In the genomic region with DNA sequence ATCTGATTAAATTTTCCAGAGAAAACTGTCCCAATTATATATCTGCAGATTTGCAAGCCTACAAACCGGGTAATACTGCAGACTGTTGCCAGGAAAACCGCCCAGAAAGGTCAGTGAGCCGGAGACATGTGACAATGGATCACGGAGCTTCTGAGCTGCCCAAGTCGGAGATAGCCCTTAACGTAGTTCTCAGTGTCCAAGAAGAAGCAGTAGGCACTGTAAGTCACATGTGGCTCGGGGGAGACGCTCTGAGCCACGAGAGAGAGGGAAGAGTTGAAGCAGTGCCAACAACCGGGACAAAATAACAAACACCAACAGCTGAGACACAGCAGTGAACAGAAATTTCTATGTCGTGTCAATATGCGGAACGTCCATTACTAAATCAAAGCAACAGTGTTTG, we compare ENCODE assay signal across 11 mouse cellular contexts.
DNase-seq lines count a peak whose midpoint lies in the region; ATAC-seq lines count a peak whose summit lies in the region.
"Had no signal": no experiment of that assay in that cellular context is flagged by ENCODE, and none has a peak within 500 bp of the region (broad histone marks: within the 10 kb centered on the region; RNA-seq: fewer than 3 reads in every experiment).

No protein-coding gene starts in this region.

- H3K4me2 ChIP-seq in lung, embryonic 16.5 days (ENCODE audit: low read depth, low read length): no peak overlapping the region
- no peak overlapping the region for H3K4me2 ChIP-seq in hindbrain, embryonic 11.5 days (replicated peaks; ENCODE audit: low read depth, low read length)
- H3K4me2 ChIP-seq: hindbrain, embryonic 15.5 days; liver, embryonic 13.5 days had no signal

- DNase-seq in cerebellum, adult 11-12 months: peak; percentile 26
- DNase-seq in cerebellum, postnatal 4 days (ENCODE audit: low spot score in 2 of 2): no peak
- peak; percentile 15 to 22 for DNase-seq in left cerebral cortex, adult 18-20 months (ENCODE audit: low spot score in 2 of 2)
- no peak for DNase-seq in left cerebral cortex, adult 8-10 months (ENCODE audit: low spot score in 2 of 2)
- DNase-seq in cerebellum, postnatal 25 days: peak; percentile 37 to 38
- no peak for DNase-seq in hindbrain, embryonic 11.5 days (ENCODE audit: low spot score)
- no peak for DNase-seq in thymus, postnatal 0 days (ENCODE audit: low spot score)
- DNase-seq: liver, embryonic 13.5 days; thymus, adult 2 months had no signal

- H3K9me3 ChIP-seq in lung, embryonic 16.5 days (ENCODE audit: control insufficient read depth, low read length): no peaks in the 10 kb centered on the region
- H3K9me3 ChIP-seq in hindbrain, embryonic 11.5 days (ENCODE audit: control insufficient read depth, low read length): no peaks in the 10 kb centered on the region
- H3K9me3 ChIP-seq: hindbrain, embryonic 15.5 days; liver, embryonic 13.5 days had no signal

- no peaks in the 10 kb centered on the region for H3K27me3 ChIP-seq in lung, embryonic 16.5 days (ENCODE audit: control insufficient read depth, insufficient read depth, low read depth, low read length)
- no peaks in the 10 kb centered on the region for H3K27me3 ChIP-seq in hindbrain, embryonic 11.5 days (ENCODE audit: control insufficient read depth, insufficient read depth, low read length)
- H3K27me3 ChIP-seq: hindbrain, embryonic 15.5 days; liver, embryonic 13.5 days had no signal

- no peaks in the 10 kb centered on the region for H3K4me1 ChIP-seq in lung, embryonic 16.5 days (replicated peaks; ENCODE audit: control insufficient read depth, insufficient read depth, low read length)
- H3K4me1 ChIP-seq in hindbrain, embryonic 11.5 days (replicated peaks; ENCODE audit: control insufficient read depth, insufficient read depth, low read length): no peaks in the 10 kb centered on the region
- H3K4me1 ChIP-seq: hindbrain, embryonic 15.5 days; liver, embryonic 13.5 days had no signal

- peak; percentile 74 for ATAC-seq in lung, embryonic 16.5 days (ENCODE audit: low read depth)
- no peak for ATAC-seq in hindbrain, embryonic 11.5 days (ENCODE audit: low FRiP score)

- H3K4me3 ChIP-seq in lung, embryonic 16.5 days (ENCODE audit: low read length): no peak overlapping the region
- H3K4me3 ChIP-seq in hindbrain, embryonic 11.5 days (ENCODE audit: low read depth, low read length): no peak overlapping the region
- H3K4me3 ChIP-seq: hindbrain, embryonic 15.5 days; liver, embryonic 13.5 days had no signal

- H3K9ac ChIP-seq in lung, embryonic 16.5 days (ENCODE audit: low read length): no peak overlapping the region
- H3K9ac ChIP-seq in hindbrain, embryonic 11.5 days (ENCODE audit: low read depth, low read length): no peak overlapping the region
- H3K9ac ChIP-seq: hindbrain, embryonic 15.5 days; liver, embryonic 13.5 days had no signal

- WGBS in lung, embryonic 16.5 days: 59% methylated on average over 13 of the region's 13 CpGs
- WGBS in hindbrain, embryonic 11.5 days: 88% methylated on average over 13 of the region's 13 CpGs

- H3K27ac ChIP-seq in lung, embryonic 16.5 days (ENCODE audit: low read length): no peak overlapping the region
- H3K27ac ChIP-seq in hindbrain, embryonic 11.5 days (ENCODE audit: low read depth, low read length): no peak overlapping the region
- H3K27ac ChIP-seq: hindbrain, embryonic 15.5 days; liver, embryonic 13.5 days had no signal

- peaks cover 4% of the 10 kb centered on the region; the same call in 1 of the 2 replicates for H3K36me3 ChIP-seq in lung, embryonic 16.5 days (ENCODE audit: control insufficient read depth, insufficient read depth, low read length)
- no peaks in the 10 kb centered on the region for H3K36me3 ChIP-seq in hindbrain, embryonic 11.5 days (ENCODE audit: control insufficient read depth, insufficient read depth, low read length)

Comparison
In these comparisons a context has a peak if more than half of its experiments do, and no peak if none do; other contexts are left out.
1. DNase-seq: peak in cerebellum, adult 11-12 months (single experiment), left cerebral cortex, adult 18-20 months (2 of 2) and cerebellum, postnatal 25 days (2 of 2); none in cerebellum, postnatal 4 days (0 of 2), left cerebral cortex, adult 8-10 months (0 of 2), hindbrain, embryonic 11.5 days (single experiment) and thymus, postnatal 0 days (single experiment).